Mouse (Mus musculus) kidney, postnatal 10 days (tissue): ENCODE data around the gene Spag17.

Source experiments
- DNase-seq: peaks from one replicate; pipeline ENCODE4 v3.0.0; 2021; ENCODE audit warnings: mixed read lengths

The Spag17 gene

DNA sequence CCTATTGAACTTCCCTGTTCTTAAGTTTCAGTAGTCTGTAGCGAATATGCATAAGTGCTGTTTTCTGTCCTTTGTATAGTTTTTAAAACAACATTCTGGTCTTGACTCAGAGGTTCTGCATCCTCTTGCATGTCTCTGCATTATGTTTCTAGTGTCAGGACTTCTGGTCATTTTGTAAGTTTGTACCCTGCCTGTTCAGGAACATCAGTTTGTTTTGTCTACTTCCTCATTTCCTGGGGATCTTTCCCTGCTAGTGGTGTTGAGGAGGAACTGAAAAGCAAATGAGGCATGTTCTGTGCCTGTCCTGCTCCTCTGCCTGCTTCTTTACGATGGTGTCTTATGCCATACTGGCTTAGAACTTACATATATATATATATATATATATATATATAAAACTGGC is 290.8 kb downstream of the Spag17 start:
- no peak for DNase-seq

DNA sequence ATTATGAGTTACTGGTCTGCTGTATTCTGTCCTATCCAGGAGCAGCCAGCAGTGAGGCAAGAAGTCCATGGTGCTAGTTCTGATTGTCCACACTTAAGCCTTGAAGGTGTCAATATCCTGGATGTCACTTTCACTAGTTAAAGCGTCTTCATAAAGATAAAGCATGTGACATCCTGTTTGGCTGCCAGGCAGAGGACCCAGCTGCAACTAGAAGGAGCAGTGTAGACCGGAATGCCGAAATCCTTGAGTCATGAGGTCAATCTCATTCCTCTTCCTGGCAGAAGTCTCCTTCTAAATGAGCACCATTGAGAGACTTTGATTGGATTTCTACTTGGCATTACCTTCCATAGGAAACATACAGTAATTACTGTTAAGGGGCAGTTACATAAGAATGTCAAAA is 295.3 kb downstream of the Spag17 start:
- no peak for DNase-seq

DNA sequence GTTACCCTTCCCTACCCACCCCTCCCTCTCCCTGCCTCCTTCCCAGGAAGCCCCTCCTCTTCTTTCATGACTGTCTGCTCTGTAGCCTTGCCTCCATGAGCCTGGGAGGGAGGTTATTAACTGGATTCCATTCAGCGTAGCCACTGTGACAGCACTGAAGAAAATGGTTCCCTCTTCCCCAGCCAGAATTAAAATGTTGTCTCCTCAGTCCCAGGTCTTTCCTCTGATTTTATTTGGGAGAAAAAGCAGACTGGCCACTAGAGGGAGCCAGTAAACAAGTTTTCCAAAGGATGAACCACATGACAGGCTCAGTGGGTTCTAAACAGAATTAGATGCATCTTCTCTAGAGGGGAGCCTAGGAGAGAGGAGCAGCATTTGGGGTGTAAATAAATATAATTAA is 304.2 kb downstream of the Spag17 start:
- peak; percentile 81 for DNase-seq

DNA sequence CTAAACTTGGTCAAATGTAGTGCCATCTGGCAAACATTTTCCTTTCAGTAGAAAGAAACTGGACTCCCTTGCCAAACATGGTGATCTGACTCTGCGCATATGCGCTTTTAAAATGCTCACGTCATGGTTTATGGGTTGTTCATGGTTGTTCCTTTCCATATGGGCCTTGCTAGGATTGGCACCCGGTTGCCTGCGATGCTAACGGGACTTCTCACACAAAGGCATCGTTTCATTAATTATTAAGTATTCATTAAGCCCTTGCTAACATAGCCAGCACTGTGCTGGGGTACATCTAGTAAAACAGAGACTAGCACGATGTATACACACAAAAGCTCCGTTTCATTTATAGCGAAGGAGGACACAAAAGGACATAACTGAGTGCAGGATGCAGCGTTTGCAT is 304.7 kb downstream of the Spag17 start:
- DNase-seq: no peak
